Mouse (Mus musculus) lung, postnatal 0 days (tissue): ENCODE results near the gene Fam71e2. TPM values are rescaled to one million over a fixed set of nuclear protein-coding genes. Genes with fewer than 3 reads are reported as not detected.

Experiments
- ATAC-seq: fragments of 200-750 bp; cut with Nextera tagmentation; 2 replicates; pipeline ENCODE4 v1.8.0; 2017; ENCODE audit warnings: moderate library complexity
- DNase-seq: peaks from one replicate; pipeline ENCODE4 v3.0.0-alpha.2; 2016; ENCODE audit warnings: low spot score
- H3K27ac ChIP-seq: fragments of 300-500 bp; sonication (generic); 2 replicates; pipeline ENCODE4 v1.5.1; 2014; ENCODE audit warnings: antibody characterized with exemption, mild to moderate bottlenecking, low read length, mixed read lengths
- H3K27me3 ChIP-seq: fragments of 300-500 bp; sonication (generic); replicated peaks from 2 replicates; pipeline ENCODE4 v1.6.1; 2014; ENCODE audit warnings: low read length, mixed read lengths; ENCODE audit not compliant: insufficient read depth
- H3K36me3 ChIP-seq: fragments of 300-500 bp; sonication (generic); 2 replicates; pipeline ENCODE4 v1.6.1; 2014; ENCODE audit warnings: low read length, mixed read lengths; ENCODE audit not compliant: insufficient read depth
- H3K4me1 ChIP-seq: fragments of 300-500 bp; sonication (generic); 2 replicates; pipeline ENCODE4 v1.6.1; 2014; ENCODE audit warnings: antibody characterized with exemption, low read depth, low read length, mixed read lengths; ENCODE audit not compliant: insufficient read depth
- H3K4me2 ChIP-seq: fragments of 300-500 bp; sonication (generic); replicated peaks from 2 replicates; pipeline ENCODE4 v1.6.1; 2014; ENCODE audit warnings: low read depth, mild to moderate bottlenecking, low read length, moderate library complexity, mixed read lengths
- H3K4me3 ChIP-seq: fragments of 300-500 bp; sonication (generic); 2 replicates; pipeline ENCODE4 v1.5.1; 2014; ENCODE audit warnings: low read depth, low read length
- H3K9ac ChIP-seq: fragments of 300-500 bp; sonication (generic); replicated peaks from 2 replicates; pipeline ENCODE4 v1.6.1; 2014; ENCODE audit warnings: low read depth, mild to moderate bottlenecking
- H3K9me3 ChIP-seq: fragments of 300-500 bp; sonication (generic); 2 replicates; pipeline ENCODE4 v1.6.1; 2016; ENCODE audit warnings: low read length, mixed read lengths
- CTCF ChIP-seq: IDR thresholded peaks from 2 replicates; pipeline ENCODE4 v1.5.1; 2016; ENCODE audit warnings: antibody characterized with exemption, mild to moderate bottlenecking
- EP300 ChIP-seq: IDR thresholded peaks from 2 replicates; pipeline ENCODE4 v1.6.1; 2016; ENCODE audit warnings: antibody characterized with exemption, mild to moderate bottlenecking, control low read depth
- WGBS: fragments of 180-500 bp; shearing (Covaris S2); extraction: QIAGEN DNeasy Blood & Tissue Kit; methylation state at CpG from one replicate; pipeline ENCODE4 v1.1.7; 2014; 5-methylcytosine and 5-hydroxymethylcytosine counted together
- polyA plus RNA-seq: library from polyadenylated mRNA; unstranded; fragments of >200 nt; fragmentation: Nextera tagmentation; extraction: Ambion mirVana; gene quantifications from 2 replicates; pipeline ENCODE4 v1.2.1, GENCODE M21; 2015

The Fam71e2 gene
- polyA plus RNA-seq, 1 experiment from 2014 or later, result not detected

DNA sequence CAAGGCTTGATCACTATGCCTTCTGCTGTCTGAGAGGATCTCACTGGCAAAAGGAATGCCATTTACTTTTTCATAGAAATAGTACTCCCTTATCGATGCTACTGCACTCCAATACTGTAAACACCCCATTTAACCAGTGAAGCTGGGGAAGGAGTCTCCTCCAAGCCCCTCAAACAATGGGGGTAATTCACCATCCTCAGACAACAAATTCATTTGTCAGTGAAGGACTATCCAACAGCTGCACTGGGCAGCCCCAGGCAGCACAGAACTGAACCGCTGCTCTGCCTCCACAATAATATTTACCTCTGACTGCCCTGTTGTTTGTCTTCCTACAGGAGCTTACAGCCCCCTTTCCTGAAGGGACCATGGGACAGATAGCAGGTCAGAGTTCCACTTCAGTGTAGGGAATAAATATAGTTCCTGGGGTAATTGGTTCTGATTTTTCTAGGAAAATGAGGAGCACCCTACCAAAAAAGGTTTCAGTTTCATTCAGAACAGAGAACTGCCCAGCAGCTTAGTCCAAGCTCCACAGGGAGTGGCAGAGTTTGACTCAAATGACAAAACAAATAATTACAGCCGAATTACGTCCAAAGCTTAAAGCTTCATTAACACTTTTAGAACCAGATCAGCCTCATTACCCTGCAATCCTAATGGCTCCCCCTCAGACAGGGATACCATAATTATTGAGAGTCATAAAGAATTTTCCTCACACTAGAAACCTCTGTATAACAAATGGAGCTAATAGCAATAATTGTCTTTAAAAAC lies 6.0 kb downstream of the Fam71e2 start:
- Histone ChIP-seq H3K27me3 (no peaks in the 10 kb centered on the region), H3K9me3 (no peaks in the 10 kb centered on the region), H3K27ac (no peak overlapping the region), H3K9ac (no peak overlapping the region), H3K4me2 (no peak overlapping the region), H3K4me1 (no peaks in the 10 kb centered on the region), H3K36me3 (no peaks in the 10 kb centered on the region), H3K4me3 (no peak overlapping the region)
- DNase-seq (no peak), ATAC-seq (no peak)
- TF ChIP-seq CTCF, result no peak
- TF ChIP-seq EP300, result no peak
- 15% methylated on average over 4 of the region's 4 CpGs for WGBS

DNA sequence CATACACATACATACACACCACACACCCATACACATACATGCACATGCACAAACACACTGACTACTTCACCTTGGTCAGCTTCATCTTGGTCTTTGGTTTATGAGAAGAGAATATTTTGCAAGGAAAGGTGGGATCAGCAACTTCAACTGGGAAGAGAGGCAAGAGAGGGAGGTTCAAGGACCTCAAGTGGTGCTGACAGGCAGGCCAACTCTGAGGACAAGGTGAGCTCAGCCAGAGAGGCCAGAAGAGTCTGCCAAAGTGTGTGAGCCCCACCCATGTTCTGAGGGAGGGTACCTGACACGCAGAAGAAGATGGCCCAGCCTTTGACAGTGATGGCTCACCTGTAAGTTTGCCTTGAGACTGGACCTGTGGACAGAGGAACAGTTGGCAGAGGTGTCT lies 11.4 kb downstream of the Fam71e2 start:
- DNase-seq (peak; percentile 24), ATAC-seq (peak; percentile 56)
- no peaks in the 10 kb centered on the region for H3K27me3 ChIP-seq
- H3K4me2 ChIP-seq, result no peak overlapping the region
- no peaks in the 10 kb centered on the region for H3K36me3 ChIP-seq
- H3K27ac ChIP-seq, result no peak overlapping the region
- no peaks in the 10 kb centered on the region for H3K9me3 ChIP-seq
- no peak overlapping the region for H3K4me3 ChIP-seq
- no peaks in the 10 kb centered on the region for H3K4me1 ChIP-seq
- no peak for TF ChIP-seq EP300
- WGBS, result 25% methylated on average over 1 of the region's 1 CpGs
- H3K9ac ChIP-seq, result no peak overlapping the region

GRCm38 (mm10) chr7:4752821-4753570 lies 18.1 kb downstream of the Fam71e2 start, which contains the start of gene Cox6b2:
TSS of gene Cox6b2 (minus strand) at chr7:4753094.
- H3K9me3 ChIP-seq, result no peaks in the 10 kb centered on the region
- TF ChIP-seq CTCF (peak; percentile 17; the same call in 1 of the 2 replicates), EP300 (no peak)
- 4% methylated on average over 21 of the region's 24 CpGs for WGBS
- ATAC-seq (peak; percentile 94), DNase-seq (peak; percentile 94)
- H3K36me3 ChIP-seq, result no peaks in the 10 kb centered on the region
- no peak within 1 kb of the TSS for H3K9ac ChIP-seq
- no peaks in the 10 kb centered on the region for H3K27me3 ChIP-seq
- peak within 1 kb of the TSS; percentile 38; the same call in 1 of the 2 replicates for H3K27ac ChIP-seq
- H3K4me1 ChIP-seq, result peaks cover 13% of the 10 kb centered on the region; the same call in 1 of the 2 replicates
- peak within 1 kb of the TSS; percentile 36 for H3K4me3 ChIP-seq
- peak within 1 kb of the TSS; percentile 50 for H3K4me2 ChIP-seq

- TF ChIP-seq CTCF (no peak), EP300 (no peak)
- peaks cover 13% of the 10 kb centered on the region; the same call in 1 of the 2 replicates for H3K4me1 ChIP-seq
- WGBS, result 3% methylated on average over 30 of the region's 30 CpGs
- H3K9me3 ChIP-seq, result no peaks in the 10 kb centered on the region
- H3K9ac ChIP-seq, result no peak overlapping the region
- H3K27ac ChIP-seq, result no peak overlapping the region
- ATAC-seq, result peak; percentile 84
- peak overlapping the region; percentile 36 for H3K4me3 ChIP-seq
- no peaks in the 10 kb centered on the region for H3K27me3 ChIP-seq
- no peaks in the 10 kb centered on the region for H3K36me3 ChIP-seq
- peak overlapping the region; percentile 50 for H3K4me2 ChIP-seq
- peak; percentile 53 for DNase-seq
These were observed 18.9 kb downstream of the Fam71e2 start for GRCm38 (mm10) chr7:4751971-4752820.

DNA sequence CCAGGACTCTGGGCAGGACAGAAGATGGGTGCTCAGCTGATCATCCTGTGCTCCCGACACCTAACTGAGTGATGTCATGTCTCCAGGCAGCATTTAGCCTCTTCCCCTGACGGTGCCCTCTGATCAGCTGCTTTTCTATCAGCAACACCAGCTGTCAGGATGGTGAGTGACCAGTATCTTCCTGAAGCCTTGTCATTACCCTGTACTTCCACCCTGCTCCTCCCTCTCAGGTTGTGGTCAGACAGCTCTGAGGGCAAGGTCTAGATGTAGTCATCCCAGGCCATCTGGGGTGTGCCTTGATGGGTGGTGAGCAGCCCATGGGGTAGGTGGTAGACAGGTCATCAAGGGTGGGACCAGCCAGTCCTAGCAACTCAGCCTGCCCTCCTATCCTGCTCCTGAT lies 21.9 kb downstream of the Fam71e2 start:
- no peak overlapping the region for H3K9ac ChIP-seq
- H3K4me1 ChIP-seq, result peaks cover 13% of the 10 kb centered on the region; the same call in 1 of the 2 replicates
- no peak for ATAC-seq
- no peaks in the 10 kb centered on the region for H3K27me3 ChIP-seq
- H3K36me3 ChIP-seq, result no peaks in the 10 kb centered on the region; the same call in 1 of the 2 replicates
- H3K4me3 ChIP-seq, result no peak overlapping the region
- H3K27ac ChIP-seq, result no peak overlapping the region
- TF ChIP-seq CTCF, result no peak
- TF ChIP-seq EP300, result no peak
- WGBS, result 72% methylated on average over 2 of the region's 2 CpGs
- H3K4me2 ChIP-seq, result no peak overlapping the region
- DNase-seq, result no peak
- no peaks in the 10 kb centered on the region for H3K9me3 ChIP-seq
